Mouse (Mus musculus) spleen, postnatal 36 days (tissue): ENCODE data around the gene Timm10b.
A peak's percentile ranks its signal among the peaks of the same experiment; 100 is the strongest.

Source experiments
- DNase-seq, 2 experiments: peaks; one replicate each; pipeline ENCODE4 v3.0.0; 2022; ENCODE audit warnings: low spot score in 2 of 2, mixed read lengths in 1 of 2

The Timm10b gene

GRCm38 (mm10) chr7:105640233-105640893 lies 507 bp downstream of the Timm10b start, which contains the start of the genes Arfip2 and Gm45799:
Arfip2 (minus strand) TSS chr7:105640416.
Gm45799 (plus strand) TSS chr7:105640552.
- DNase-seq = peak; percentile 97

DNA sequence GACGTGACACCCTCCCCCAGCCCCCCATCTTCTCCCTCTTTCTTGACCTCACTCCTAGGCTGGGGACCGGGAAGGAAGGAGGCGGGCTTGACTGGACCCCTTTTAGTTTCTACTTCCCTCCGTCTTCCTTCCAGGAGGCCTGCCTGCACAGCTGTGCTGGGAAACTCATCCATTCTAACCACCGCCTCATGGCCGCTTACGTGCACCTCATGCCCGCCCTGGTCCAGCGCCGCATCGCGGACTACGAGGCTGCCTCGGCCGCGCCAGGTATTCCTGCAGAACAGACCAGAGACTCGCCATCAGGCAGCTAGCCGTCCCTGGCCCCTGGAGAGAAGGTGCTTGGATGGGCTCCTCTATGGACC lies 1.0 kb downstream of the Timm10b start:
- peak in 1 of 2 experiments; percentile 16 for DNase-seq

DNA sequence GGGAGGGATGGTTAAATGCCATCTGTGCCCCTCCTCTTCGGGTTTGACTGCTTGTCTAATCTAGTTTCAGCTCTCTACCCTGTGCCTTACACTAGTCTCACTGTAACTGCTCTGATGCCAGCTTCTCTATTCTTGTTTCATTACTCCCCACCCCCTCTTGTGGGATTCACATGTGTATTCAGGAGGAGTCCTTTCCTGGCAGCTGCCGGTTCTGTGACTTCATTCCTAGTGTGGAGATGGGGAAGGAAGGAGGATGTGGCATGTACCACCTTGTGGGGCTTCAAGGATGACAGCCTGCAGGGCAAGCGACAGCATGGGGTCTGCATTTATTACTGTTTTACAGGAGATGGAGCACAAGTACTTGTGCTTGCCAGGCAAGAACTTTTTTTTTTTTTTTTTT lies 2.1 kb downstream of the Timm10b start:
- DNase-seq = no peak

GRCm38 (mm10) chr7:105650639-105651435 lies 11.0 kb downstream of the Timm10b start, which contains the start of gene Dnhd1:
Dnhd1 (plus strand) TSS chr7:105650827.
- DNase-seq = peak; percentile 35 to 47

DNA sequence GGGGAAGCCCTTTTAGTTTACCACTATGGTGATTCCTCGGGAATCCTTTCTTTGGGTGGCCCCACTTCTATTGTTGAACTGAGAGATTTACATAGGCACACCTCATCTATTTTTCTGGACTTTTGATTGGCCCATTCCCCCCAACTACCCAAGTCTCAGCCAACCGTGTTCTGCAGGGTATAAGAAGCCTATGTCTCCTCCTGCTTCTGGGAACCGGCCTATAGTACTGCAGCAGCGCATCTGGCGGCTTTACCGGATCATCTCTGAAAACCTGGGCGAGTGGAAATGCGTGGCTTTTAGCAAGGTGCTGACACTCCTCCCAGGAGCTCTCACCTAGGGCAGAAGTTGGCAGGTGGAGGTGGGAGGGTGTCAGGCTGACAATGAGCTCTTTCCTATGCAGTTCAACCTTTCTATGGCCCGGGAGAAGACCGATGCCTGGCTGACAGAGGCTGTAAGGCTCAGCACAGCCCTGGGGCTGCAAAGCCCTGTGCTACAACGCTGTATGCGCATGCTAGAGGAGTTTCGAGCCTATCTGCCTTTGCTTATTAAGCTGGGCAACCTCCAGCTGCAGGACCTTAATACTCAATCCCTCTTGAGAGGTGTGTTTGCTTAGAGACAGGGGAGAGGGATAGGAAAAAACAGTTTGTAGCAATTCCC lies 45.8 kb downstream of the Timm10b start:
- DNase-seq = no peak

DNA sequence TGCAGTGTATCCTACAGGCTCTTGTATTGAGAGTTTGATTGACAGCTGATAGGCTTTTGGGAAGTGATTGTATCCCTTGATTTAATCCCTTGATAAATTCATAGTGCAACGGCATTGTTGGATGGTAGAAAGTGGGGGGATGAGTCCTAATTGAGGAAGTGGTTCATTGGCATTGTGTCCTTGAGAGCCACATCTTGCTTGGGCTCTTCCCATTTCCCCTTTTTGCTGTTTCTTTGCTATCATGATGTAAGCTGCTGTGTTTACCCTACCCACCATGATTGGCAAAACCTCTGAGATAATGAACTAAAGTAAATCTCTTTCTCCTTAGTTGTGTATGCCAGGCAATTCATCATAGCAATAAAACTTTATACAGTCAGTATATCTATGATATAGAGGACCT lies 51.0 kb downstream of the Timm10b start:
- DNase-seq = no peak
